Mouse (Mus musculus): ENCODE measurements around the gene Zbtb40. TPM values are rescaled to one million over a fixed set of nuclear protein-coding genes. Genes with fewer than 3 reads are reported as not detected.

The Zbtb40 gene
- polyA plus RNA-seq, 1 experiment from 2014 or later, result 4.6 TPM

GRCm38 (mm10) chr4:137033115-137033887, 15.3 kb downstream of the Zbtb40 start:
- Histone ChIP-seq H3K4me3 (replicated peaks) (no peak overlapping the region), H3K27me3 (no peaks in the 10 kb centered on the region), H3K4me2 (replicated peaks) (no peak overlapping the region), H3K9ac (no peak overlapping the region), H3K36me3 (no peaks in the 10 kb centered on the region), H3K9me3 (replicated peaks) (no peaks in the 10 kb centered on the region), H3K27ac (replicated peaks) (no peak overlapping the region), H3K4me1 (peaks cover 19% of the 10 kb centered on the region)
- 43% methylated on average over 7 of the region's 7 CpGs for WGBS
- ATAC-seq (ENCODE audit: insufficient number of reproducible peaks, low FRiP score, low TSS enrichment, low read depth), result 0 out of 2 replicates have a peak, but pooled peaks have one; percentile 29

GRCm38 (mm10) chr4:137032456-137032855, 16.1 kb downstream of the Zbtb40 start:
- Histone ChIP-seq H3K4me1 (peaks cover 14% of the 10 kb centered on the region), H3K27me3 (no peaks in the 10 kb centered on the region), H3K4me2 (replicated peaks) (no peak overlapping the region), H3K27ac (replicated peaks) (no peak overlapping the region), H3K9me3 (replicated peaks) (no peaks in the 10 kb centered on the region), H3K9ac (no peak overlapping the region), H3K4me3 (replicated peaks) (no peak overlapping the region), H3K36me3 (no peaks in the 10 kb centered on the region)
- 86% methylated on average over 4 of the region's 4 CpGs for WGBS
- ATAC-seq (ENCODE audit: insufficient number of reproducible peaks, low FRiP score, low TSS enrichment, low read depth), result no peak

GRCm38 (mm10) chr4:137031319-137031718, 17.3 kb downstream of the Zbtb40 start:
- H3K4me1 ChIP-seq, result peaks cover 14% of the 10 kb centered on the region
- H3K36me3 ChIP-seq, result no peaks in the 10 kb centered on the region
- H3K4me2 ChIP-seq (replicated peaks), result no peak overlapping the region
- H3K27ac ChIP-seq (replicated peaks), result no peak overlapping the region
- 72% methylated on average over 7 of the region's 7 CpGs for WGBS
- no peaks in the 10 kb centered on the region for H3K27me3 ChIP-seq
- no peak overlapping the region for H3K4me3 ChIP-seq (replicated peaks)
- no peak for ATAC-seq (ENCODE audit: insufficient number of reproducible peaks, low FRiP score, low TSS enrichment, low read depth)
- no peak overlapping the region for H3K9ac ChIP-seq
- H3K9me3 ChIP-seq (replicated peaks), result no peaks in the 10 kb centered on the region

GRCm38 (mm10) chr4:137029348-137029747, 19.3 kb downstream of the Zbtb40 start:
- 62% methylated on average over 8 of the region's 8 CpGs for WGBS
- no peaks in the 10 kb centered on the region for H3K27me3 ChIP-seq
- no peak overlapping the region for H3K4me3 ChIP-seq (replicated peaks)
- no peak overlapping the region for H3K4me2 ChIP-seq (replicated peaks)
- H3K36me3 ChIP-seq, result no peaks in the 10 kb centered on the region
- peaks cover 14% of the 10 kb centered on the region for H3K4me1 ChIP-seq
- no peaks in the 10 kb centered on the region for H3K9me3 ChIP-seq (replicated peaks)
- no peak overlapping the region for H3K27ac ChIP-seq (replicated peaks)
- H3K9ac ChIP-seq, result no peak overlapping the region
- no peak for ATAC-seq (ENCODE audit: insufficient number of reproducible peaks, low FRiP score, low TSS enrichment, low read depth)

GRCm38 (mm10) chr4:137027051-137027450, 21.6 kb downstream of the Zbtb40 start:
- no peaks in the 10 kb centered on the region for H3K27me3 ChIP-seq
- 0 out of 2 replicates have a peak, but pooled peaks cover 8% of the 10 kb centered on the region for H3K4me1 ChIP-seq
- no peak overlapping the region for H3K4me2 ChIP-seq (replicated peaks)
- no peaks in the 10 kb centered on the region for H3K9me3 ChIP-seq (replicated peaks)
- no peaks in the 10 kb centered on the region for H3K36me3 ChIP-seq
- WGBS, result 74% methylated on average over 5 of the region's 5 CpGs
- no peak overlapping the region for H3K9ac ChIP-seq
- no peak overlapping the region for H3K27ac ChIP-seq (replicated peaks)
- no peak overlapping the region for H3K4me3 ChIP-seq (replicated peaks)
- no peak for ATAC-seq (ENCODE audit: insufficient number of reproducible peaks, low FRiP score, low TSS enrichment, low read depth)

GRCm38 (mm10) chr4:137025570-137025969, 23.0 kb downstream of the Zbtb40 start:
- Histone ChIP-seq H3K27me3 (no peaks in the 10 kb centered on the region), H3K4me2 (replicated peaks) (no peak overlapping the region), H3K9ac (no peak overlapping the region), H3K36me3 (no peaks in the 10 kb centered on the region), H3K4me3 (replicated peaks) (no peak overlapping the region), H3K27ac (replicated peaks) (no peak overlapping the region), H3K4me1 (0 out of 2 replicates have a peak, but pooled peaks cover 4% of the 10 kb centered on the region), H3K9me3 (replicated peaks) (no peaks in the 10 kb centered on the region)
- WGBS, result 57% methylated on average over 6 of the region's 6 CpGs
- ATAC-seq (ENCODE audit: insufficient number of reproducible peaks, low FRiP score, low TSS enrichment, low read depth), result no peak

- 0 out of 2 replicates have a peak, but pooled peaks cover 2% of the 10 kb centered on the region for H3K4me1 ChIP-seq
- no peak overlapping the region for H3K4me2 ChIP-seq (replicated peaks)
- H3K36me3 ChIP-seq, result no peaks in the 10 kb centered on the region
- H3K27ac ChIP-seq (replicated peaks), result no peak overlapping the region
- no peak overlapping the region for H3K4me3 ChIP-seq (replicated peaks)
- no peaks in the 10 kb centered on the region for H3K27me3 ChIP-seq
- H3K9me3 ChIP-seq (replicated peaks), result no peaks in the 10 kb centered on the region
- no peak for ATAC-seq (ENCODE audit: insufficient number of reproducible peaks, low FRiP score, low TSS enrichment, low read depth)
- no peak overlapping the region for H3K9ac ChIP-seq
- WGBS, result 89% methylated on average over 2 of the region's 2 CpGs
Measured at GRCm38 (mm10) chr4:137025133-137025532, 23.5 kb downstream of the Zbtb40 start.

GRCm38 (mm10) chr4:137020065-137020464, 28.5 kb downstream of the Zbtb40 start:
- Histone ChIP-seq H3K4me1 (peaks cover 8% of the 10 kb centered on the region; the same call in 1 of the 2 replicates), H3K4me3 (replicated peaks) (no peak overlapping the region), H3K4me2 (replicated peaks) (no peak overlapping the region), H3K9me3 (replicated peaks) (no peaks in the 10 kb centered on the region), H3K9ac (no peak overlapping the region), H3K36me3 (peaks cover 20% of the 10 kb centered on the region), H3K27ac (replicated peaks) (no peak overlapping the region), H3K27me3 (no peaks in the 10 kb centered on the region)
- whole genome bisulfite sequencing, result 53% methylated on average over 3 of the region's 3 CpGs
- no peak for ATAC-seq (ENCODE audit: insufficient number of reproducible peaks, low FRiP score, low TSS enrichment, low read depth)

GRCm38 (mm10) chr4:137015934-137016333, 32.7 kb downstream of the Zbtb40 start:
- Histone ChIP-seq H3K36me3 (peaks cover 20% of the 10 kb centered on the region), H3K4me1 (peaks cover 8% of the 10 kb centered on the region; the same call in 1 of the 2 replicates), H3K9me3 (replicated peaks) (no peaks in the 10 kb centered on the region), H3K4me2 (replicated peaks) (no peak overlapping the region), H3K27me3 (no peaks in the 10 kb centered on the region), H3K27ac (replicated peaks) (no peak overlapping the region), H3K4me3 (replicated peaks) (no peak overlapping the region), H3K9ac (no peak overlapping the region)
- ATAC-seq (ENCODE audit: insufficient number of reproducible peaks, low FRiP score, low TSS enrichment, low read depth), result no peak
- 47% methylated on average over 8 of the region's 8 CpGs for WGBS

GRCm38 (mm10) chr4:137015476-137015856, 33.1 kb downstream of the Zbtb40 start:
- H3K4me2 ChIP-seq (replicated peaks), result no peak overlapping the region
- no peaks in the 10 kb centered on the region for H3K9me3 ChIP-seq (replicated peaks)
- H3K9ac ChIP-seq, result no peak overlapping the region
- H3K36me3 ChIP-seq, result peaks cover 20% of the 10 kb centered on the region
- no peaks in the 10 kb centered on the region for H3K27me3 ChIP-seq
- no peak overlapping the region for H3K27ac ChIP-seq (replicated peaks)
- no peak for ATAC-seq (ENCODE audit: insufficient number of reproducible peaks, low FRiP score, low TSS enrichment, low read depth)
- H3K4me3 ChIP-seq (replicated peaks), result no peak overlapping the region
- H3K4me1 ChIP-seq, result peaks cover 8% of the 10 kb centered on the region; the same call in 1 of the 2 replicates
- WGBS, result 76% methylated on average over 6 of the region's 6 CpGs

- ATAC-seq (ENCODE audit: insufficient number of reproducible peaks, low FRiP score, low TSS enrichment, low read depth), result no peak
- H3K9me3 ChIP-seq (replicated peaks), result no peaks in the 10 kb centered on the region
- H3K27ac ChIP-seq (replicated peaks), result no peak overlapping the region
- H3K27me3 ChIP-seq, result no peaks in the 10 kb centered on the region
- peaks cover 20% of the 10 kb centered on the region for H3K36me3 ChIP-seq
- WGBS, result 81% methylated on average over 18 of the region's 18 CpGs
- no peak overlapping the region for H3K4me3 ChIP-seq (replicated peaks)
- no peak overlapping the region for H3K4me2 ChIP-seq (replicated peaks)
- H3K4me1 ChIP-seq, result peaks cover 5% of the 10 kb centered on the region; the same call in 1 of the 2 replicates
- H3K9ac ChIP-seq, result no peak overlapping the region
Measured at GRCm38 (mm10) chr4:137014654-137015475, 33.7 kb downstream of the Zbtb40 start.

Data from embryonic facial prominence, embryonic 15.5 days (tissue).